Mouse (Mus musculus): ENCODE results near the gene Zswim2.
A peak's percentile ranks its signal among the peaks of the same experiment; 100 is the strongest.
"Not testable (repeated sequence)": the region's sequence is repeated elsewhere in the genome, so short reads cannot be mapped to it uniquely, and the experiment has no call there.

The Zswim2 gene

DNA sequence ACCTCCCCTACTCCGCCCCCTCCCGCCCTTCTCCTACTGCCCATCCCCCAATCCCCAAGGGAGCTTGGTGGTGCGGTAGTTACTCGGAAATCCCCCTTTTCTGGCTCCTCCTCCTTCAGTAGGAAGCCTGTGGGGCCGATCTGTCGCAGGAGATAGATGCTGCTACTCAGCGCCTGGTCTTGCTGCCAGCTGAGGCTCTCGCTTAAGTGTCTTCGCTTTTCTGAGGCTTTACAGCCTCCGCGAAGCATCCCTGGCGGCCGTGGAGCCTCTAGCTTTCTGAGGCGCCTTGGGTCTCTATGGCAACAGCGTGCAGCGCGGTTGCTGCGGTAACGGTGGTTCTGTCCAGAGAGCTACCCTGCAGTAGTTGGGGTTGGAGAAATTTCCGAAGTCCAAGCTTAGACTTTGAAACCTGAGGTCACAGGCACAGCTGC, at the start of gene Zswim2:
Gene Zswim2, minus strand, starts transcription at position 298 of the 431 bp plus-strand sequence.
- peak; percentile 42 for DNase-seq (ENCODE audit: low read depth, low spot score)

DNA sequence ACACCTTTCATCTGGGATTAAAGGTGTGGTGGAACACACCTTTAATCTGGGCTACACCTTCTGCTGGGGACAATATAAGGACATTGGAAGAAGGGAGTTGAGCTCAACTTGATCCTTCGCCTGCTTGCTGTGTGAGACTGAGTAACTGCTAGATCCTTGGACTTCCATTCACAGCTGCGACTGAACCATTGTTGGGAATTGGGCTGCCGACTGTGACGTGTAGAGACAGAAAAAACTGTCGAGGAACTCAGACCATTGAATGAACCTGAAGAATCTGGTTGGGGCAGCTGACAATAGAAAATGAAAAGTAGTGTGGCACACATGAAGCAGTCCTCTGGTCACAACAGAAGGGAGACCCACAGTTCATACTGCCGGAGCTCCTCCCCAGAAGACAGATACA, 49.2 kb upstream of the Zswim2 start, which contains the start of gene Gm13691:
Gene Gm13691, plus strand, starts transcription at position 301 of the 400 bp plus-strand sequence.
- DNase-seq (ENCODE audit: low read depth, low spot score): not testable (repeated sequence)

DNA sequence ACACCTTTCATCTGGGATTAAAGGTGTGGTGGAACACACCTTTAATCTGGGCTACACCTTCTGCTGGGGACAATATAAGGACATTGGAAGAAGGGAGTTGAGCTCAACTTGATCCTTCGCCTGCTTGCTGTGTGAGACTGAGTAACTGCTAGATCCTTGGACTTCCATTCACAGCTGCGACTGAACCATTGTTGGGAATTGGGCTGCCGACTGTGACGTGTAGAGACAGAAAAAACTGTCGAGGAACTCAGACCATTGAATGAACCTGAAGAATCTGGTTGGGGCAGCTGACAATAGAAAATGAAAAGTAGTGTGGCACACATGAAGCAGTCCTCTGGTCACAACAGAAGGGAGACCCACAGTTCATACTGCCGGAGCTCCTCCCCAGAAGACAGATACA, 43.4 kb upstream of the Zswim2 start, which contains the start of gene Gm13697:
Gene Gm13697, plus strand, starts transcription at position 301 of the 400 bp plus-strand sequence.
- DNase-seq (ENCODE audit: low read depth, low spot score): not testable (repeated sequence)

DNA sequence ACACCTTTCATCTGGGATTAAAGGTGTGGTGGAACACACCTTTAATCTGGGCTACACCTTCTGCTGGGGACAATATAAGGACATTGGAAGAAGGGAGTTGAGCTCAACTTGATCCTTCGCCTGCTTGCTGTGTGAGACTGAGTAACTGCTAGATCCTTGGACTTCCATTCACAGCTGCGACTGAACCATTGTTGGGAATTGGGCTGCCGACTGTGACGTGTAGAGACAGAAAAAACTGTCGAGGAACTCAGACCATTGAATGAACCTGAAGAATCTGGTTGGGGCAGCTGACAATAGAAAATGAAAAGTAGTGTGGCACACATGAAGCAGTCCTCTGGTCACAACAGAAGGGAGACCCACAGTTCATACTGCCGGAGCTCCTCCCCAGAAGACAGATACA, 37.6 kb upstream of the Zswim2 start, which contains the start of gene Gm13694:
Gene Gm13694, plus strand, starts transcription at position 301 of the 400 bp plus-strand sequence.
- DNase-seq (ENCODE audit: low read depth, low spot score): not testable (repeated sequence)

DNA sequence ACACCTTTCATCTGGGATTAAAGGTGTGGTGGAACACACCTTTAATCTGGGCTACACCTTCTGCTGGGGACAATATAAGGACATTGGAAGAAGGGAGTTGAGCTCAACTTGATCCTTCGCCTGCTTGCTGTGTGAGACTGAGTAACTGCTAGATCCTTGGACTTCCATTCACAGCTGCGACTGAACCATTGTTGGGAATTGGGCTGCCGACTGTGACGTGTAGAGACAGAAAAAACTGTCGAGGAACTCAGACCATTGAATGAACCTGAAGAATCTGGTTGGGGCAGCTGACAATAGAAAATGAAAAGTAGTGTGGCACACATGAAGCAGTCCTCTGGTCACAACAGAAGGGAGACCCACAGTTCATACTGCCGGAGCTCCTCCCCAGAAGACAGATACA, 31.8 kb upstream of the Zswim2 start, which contains the start of gene Gm13696:
Gene Gm13696, plus strand, starts transcription at position 301 of the 400 bp plus-strand sequence.
- DNase-seq (ENCODE audit: low read depth, low spot score): not testable (repeated sequence)

DNA sequence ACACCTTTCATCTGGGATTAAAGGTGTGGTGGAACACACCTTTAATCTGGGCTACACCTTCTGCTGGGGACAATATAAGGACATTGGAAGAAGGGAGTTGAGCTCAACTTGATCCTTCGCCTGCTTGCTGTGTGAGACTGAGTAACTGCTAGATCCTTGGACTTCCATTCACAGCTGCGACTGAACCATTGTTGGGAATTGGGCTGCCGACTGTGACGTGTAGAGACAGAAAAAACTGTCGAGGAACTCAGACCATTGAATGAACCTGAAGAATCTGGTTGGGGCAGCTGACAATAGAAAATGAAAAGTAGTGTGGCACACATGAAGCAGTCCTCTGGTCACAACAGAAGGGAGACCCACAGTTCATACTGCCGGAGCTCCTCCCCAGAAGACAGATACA, 26.0 kb upstream of the Zswim2 start, which contains the start of gene Gm13695:
Gene Gm13695, plus strand, starts transcription at position 301 of the 400 bp plus-strand sequence.
- not testable (repeated sequence) for DNase-seq (ENCODE audit: low read depth, low spot score)

DNA sequence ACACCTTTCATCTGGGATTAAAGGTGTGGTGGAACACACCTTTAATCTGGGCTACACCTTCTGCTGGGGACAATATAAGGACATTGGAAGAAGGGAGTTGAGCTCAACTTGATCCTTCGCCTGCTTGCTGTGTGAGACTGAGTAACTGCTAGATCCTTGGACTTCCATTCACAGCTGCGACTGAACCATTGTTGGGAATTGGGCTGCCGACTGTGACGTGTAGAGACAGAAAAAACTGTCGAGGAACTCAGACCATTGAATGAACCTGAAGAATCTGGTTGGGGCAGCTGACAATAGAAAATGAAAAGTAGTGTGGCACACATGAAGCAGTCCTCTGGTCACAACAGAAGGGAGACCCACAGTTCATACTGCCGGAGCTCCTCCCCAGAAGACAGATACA, 20.2 kb upstream of the Zswim2 start, which contains the start of gene Gm13693:
Gene Gm13693, plus strand, starts transcription at position 301 of the 400 bp plus-strand sequence.
- DNase-seq (ENCODE audit: low read depth, low spot score): not testable (repeated sequence)

DNA sequence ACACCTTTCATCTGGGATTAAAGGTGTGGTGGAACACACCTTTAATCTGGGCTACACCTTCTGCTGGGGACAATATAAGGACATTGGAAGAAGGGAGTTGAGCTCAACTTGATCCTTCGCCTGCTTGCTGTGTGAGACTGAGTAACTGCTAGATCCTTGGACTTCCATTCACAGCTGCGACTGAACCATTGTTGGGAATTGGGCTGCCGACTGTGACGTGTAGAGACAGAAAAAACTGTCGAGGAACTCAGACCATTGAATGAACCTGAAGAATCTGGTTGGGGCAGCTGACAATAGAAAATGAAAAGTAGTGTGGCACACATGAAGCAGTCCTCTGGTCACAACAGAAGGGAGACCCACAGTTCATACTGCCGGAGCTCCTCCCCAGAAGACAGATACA, 14.4 kb upstream of the Zswim2 start, which contains the start of gene Gm13698:
Gene Gm13698, plus strand, starts transcription at position 301 of the 400 bp plus-strand sequence.
- not testable (repeated sequence) for DNase-seq (ENCODE audit: low read depth, low spot score)

DNA sequence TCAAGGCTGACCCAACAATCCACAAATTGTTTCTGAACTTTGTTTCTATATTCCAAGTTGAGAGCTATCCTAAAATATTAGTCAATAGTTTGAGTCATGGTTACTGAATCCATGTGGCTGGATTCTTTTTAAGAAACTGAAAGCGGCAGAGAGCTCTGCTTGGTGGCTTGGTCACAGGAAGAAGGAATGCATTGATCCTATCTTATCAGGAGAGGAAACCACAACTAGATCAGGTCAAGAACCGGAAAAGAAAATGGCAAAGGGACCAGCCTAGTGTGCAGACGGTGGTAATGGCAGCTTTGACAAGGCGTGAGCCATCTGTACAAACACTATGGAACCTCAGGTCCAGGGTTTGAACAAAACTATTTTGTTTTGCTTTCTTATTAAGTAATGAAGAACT, 764 bp upstream of the Zswim2 start:
- DNase-seq (ENCODE audit: low read depth, low spot score): peak; percentile 14

DNA sequence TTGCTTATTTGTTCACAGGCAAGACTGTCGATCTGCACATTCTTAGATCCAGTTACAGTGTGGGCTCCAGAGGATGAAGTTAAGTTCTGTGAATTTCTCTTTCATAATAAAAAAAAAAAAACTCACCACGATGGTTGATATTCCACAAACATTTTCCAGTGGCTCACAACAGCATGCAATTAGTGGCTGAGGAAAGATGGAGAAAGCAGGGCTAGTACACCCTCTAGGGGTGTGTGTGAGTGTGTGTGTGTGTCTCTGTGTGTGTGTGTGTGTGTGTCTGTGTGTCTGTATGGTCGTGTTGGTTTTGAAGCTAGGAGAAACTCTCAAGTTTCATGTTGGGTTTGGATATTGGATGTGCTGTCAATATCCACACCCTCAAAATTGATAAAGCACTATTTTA, 350 bp upstream of the Zswim2 start:
- DNase-seq (ENCODE audit: low read depth, low spot score): peak; percentile 2

DNA sequence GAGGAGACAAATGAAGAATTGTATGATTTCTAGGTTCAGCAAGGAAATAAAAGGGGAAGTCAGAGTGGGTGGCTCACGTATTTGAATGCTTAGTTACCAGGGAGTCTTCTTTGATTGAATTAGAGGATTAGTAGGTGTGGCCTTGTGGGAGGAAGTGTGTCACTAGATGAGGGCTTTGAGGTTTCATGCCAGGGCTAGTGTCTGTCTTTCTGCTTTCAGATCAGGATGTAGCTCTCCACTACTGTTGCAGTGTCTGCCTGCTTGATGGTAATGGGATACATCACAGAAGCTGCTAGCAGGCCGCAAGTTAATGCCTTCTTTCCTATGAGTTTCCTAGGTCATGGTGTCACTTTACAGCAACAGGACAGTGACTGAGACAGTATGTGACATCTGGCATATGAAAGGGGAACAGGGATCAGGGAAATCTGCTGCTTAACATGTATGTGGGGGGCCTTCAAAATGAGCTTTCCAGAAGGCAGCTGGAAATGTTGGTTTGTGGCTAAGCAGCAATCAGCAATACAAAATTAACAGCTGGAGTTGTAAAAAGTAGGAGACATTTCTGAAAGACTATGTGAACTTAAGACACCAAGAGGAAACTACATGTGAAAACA, 11.4 kb downstream of the Zswim2 start:
- peak; percentile 62 for DNase-seq (ENCODE audit: low read depth, low spot score)

DNA sequence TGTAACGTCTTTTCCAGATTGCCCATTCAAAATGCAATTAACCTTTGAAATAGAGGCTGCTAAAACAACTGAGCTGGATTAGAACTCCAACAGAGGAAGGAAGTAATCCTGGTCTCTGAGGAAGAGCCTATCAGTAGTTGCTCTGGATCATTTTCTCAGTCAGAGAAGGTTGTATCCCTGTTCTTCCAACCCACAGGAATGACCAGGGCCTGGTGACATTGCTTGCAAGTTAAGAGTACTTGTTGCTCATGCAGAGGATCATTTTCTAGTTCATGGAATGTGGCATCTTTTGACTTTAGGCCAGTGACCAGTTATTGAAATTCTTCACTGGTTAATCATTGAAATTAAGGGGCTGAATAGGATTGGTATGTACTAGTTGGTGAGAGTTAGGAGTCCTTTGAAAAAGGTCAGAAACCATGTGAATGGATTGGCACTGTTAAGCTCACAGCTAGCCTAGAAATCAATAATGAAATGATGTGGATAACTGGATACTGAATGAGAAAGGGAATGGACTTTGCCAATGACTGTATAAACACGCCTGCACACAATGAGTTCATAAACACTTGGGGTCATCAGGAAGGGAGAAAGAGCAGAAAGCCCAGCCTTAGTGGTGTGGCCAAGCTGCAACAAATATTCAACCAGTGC, 39.0 kb downstream of the Zswim2 start:
- no peak for DNase-seq (ENCODE audit: low read depth, low spot score)

DNA sequence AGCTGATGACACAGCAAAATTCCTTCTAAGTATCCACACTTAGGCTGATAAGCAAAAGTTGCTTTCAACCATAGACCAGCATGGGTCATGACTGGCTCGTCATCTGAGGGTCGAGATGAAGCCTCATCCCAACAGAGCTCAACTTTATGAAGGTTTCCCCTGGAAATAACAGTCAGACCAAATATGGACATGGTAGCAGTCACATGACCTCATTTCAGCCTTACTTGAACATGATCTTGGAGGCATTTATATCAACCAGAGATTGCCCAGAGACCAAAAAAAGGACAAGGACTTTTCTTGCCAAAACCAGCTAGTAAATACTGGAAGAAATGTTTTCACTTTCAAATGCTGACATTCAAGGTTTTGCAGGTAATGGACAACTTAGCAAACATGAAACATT, 47.3 kb downstream of the Zswim2 start:
- DNase-seq (ENCODE audit: low read depth, low spot score): no peak

DNA sequence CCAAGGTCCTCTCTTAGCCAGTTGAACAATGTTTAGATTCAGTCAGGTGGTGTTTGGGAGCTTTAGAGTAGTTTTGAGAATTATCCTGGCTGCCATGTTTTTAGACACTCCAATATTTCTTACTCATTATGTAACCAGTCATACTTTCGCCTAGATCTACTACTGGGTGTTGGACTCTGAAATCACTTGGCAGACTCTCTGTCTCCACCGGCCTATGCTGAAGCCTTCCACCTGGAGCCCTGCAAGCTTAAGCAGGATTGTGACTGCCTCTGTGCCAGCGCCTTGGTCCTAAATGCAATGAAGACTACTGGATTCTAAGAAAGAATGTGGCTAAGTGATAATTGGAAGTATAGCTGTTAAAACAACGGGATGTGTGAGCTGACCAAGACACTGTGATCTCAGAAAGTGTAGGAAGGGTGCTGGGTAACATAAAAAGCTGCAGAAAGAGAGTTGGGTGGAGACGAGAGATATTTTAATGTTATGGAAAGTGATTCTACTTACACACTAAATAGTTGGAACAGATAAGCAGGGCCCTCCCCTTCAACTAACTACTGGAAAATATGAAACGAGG, 57.1 kb downstream of the Zswim2 start:
- no peak for DNase-seq (ENCODE audit: low read depth, low spot score)

Data from CD4-positive helper T cell, adult 2 months (primary cell).